Mouse (Mus musculus) lung, postnatal 0 days (tissue): ENCODE data around the gene Psmd5. TPM values are rescaled to one million over a fixed set of nuclear protein-coding genes. Genes with fewer than 3 reads are reported as not detected.

Source experiments
- ATAC-seq: fragments of 200-750 bp; cut with Nextera tagmentation; 2 replicates; pipeline ENCODE4 v1.8.0; 2017; ENCODE audit warnings: moderate library complexity
- DNase-seq: peaks from one replicate; pipeline ENCODE4 v3.0.0-alpha.2; 2016; ENCODE audit warnings: low spot score
- H3K27ac ChIP-seq: fragments of 300-500 bp; sonication (generic); 2 replicates; pipeline ENCODE4 v1.5.1; 2014; ENCODE audit warnings: antibody characterized with exemption, mild to moderate bottlenecking, low read length, mixed read lengths
- H3K27me3 ChIP-seq: fragments of 300-500 bp; sonication (generic); replicated peaks from 2 replicates; pipeline ENCODE4 v1.6.1; 2014; ENCODE audit warnings: low read length, mixed read lengths; ENCODE audit not compliant: insufficient read depth
- H3K36me3 ChIP-seq: fragments of 300-500 bp; sonication (generic); 2 replicates; pipeline ENCODE4 v1.6.1; 2014; ENCODE audit warnings: low read length, mixed read lengths; ENCODE audit not compliant: insufficient read depth
- H3K4me1 ChIP-seq: fragments of 300-500 bp; sonication (generic); 2 replicates; pipeline ENCODE4 v1.6.1; 2014; ENCODE audit warnings: antibody characterized with exemption, low read depth, low read length, mixed read lengths; ENCODE audit not compliant: insufficient read depth
- H3K4me2 ChIP-seq: fragments of 300-500 bp; sonication (generic); replicated peaks from 2 replicates; pipeline ENCODE4 v1.6.1; 2014; ENCODE audit warnings: low read depth, mild to moderate bottlenecking, low read length, moderate library complexity, mixed read lengths
- H3K4me3 ChIP-seq: fragments of 300-500 bp; sonication (generic); 2 replicates; pipeline ENCODE4 v1.5.1; 2014; ENCODE audit warnings: low read depth, low read length
- H3K9ac ChIP-seq: fragments of 300-500 bp; sonication (generic); replicated peaks from 2 replicates; pipeline ENCODE4 v1.6.1; 2014; ENCODE audit warnings: low read depth, mild to moderate bottlenecking
- H3K9me3 ChIP-seq: fragments of 300-500 bp; sonication (generic); 2 replicates; pipeline ENCODE4 v1.6.1; 2016; ENCODE audit warnings: low read length, mixed read lengths
- CTCF ChIP-seq: IDR thresholded peaks from 2 replicates; pipeline ENCODE4 v1.5.1; 2016; ENCODE audit warnings: antibody characterized with exemption, mild to moderate bottlenecking
- EP300 ChIP-seq: IDR thresholded peaks from 2 replicates; pipeline ENCODE4 v1.6.1; 2016; ENCODE audit warnings: antibody characterized with exemption, mild to moderate bottlenecking, control low read depth
- WGBS: fragments of 180-500 bp; shearing (Covaris S2); extraction: QIAGEN DNeasy Blood & Tissue Kit; methylation state at CpG from one replicate; pipeline ENCODE4 v1.1.7; 2014; 5-methylcytosine and 5-hydroxymethylcytosine counted together
- polyA plus RNA-seq: library from polyadenylated mRNA; unstranded; fragments of >200 nt; fragmentation: Nextera tagmentation; extraction: Ambion mirVana; gene quantifications from 2 replicates; pipeline ENCODE4 v1.2.1, GENCODE M21; 2015

Gene Psmd5
- polyA plus RNA-seq, 1 experiment from 2014 or later = 64.7 TPM

DNA sequence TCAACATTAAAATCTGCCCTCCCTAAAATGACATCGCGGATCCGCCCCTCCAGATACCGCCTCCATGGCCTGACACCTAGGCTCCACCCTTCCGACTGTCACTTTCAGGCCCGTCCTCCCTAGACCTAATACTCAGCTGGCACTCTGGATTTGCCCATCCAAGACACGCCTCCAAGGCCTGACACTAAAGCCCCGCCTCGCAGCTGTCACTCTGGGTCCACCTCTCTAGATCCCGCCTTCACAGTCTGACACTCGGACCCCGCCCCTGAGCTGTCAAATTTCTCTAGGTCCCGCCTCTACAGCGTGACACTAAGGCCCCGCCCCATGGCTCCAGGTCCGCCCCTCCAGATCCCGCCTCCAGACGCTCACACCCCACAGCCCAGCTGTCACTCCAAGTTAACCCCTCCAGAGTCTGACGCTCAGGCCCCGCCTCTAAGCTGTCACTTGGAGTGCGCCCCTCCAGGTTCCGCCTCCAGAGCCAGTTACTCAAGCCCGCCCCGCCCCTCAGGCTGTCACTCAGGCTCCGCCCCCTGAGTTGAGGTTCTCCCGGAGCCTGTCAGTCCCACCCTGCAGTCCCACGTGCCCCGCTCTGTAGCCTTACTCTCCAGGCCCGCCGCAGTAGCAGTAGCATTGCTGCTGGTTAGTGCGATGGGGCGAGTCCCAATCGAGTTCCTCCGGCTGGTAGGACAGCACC is 30.2 kb upstream of the Psmd5 start:
- Histone ChIP-seq H3K4me1 (peaks cover 14% of the 10 kb centered on the region), H3K4me3 (peak overlapping the region; percentile 2; the same call in 1 of the 2 replicates), H3K9ac (no peak overlapping the region), H3K9me3 (no peaks in the 10 kb centered on the region), H3K36me3 (no peaks in the 10 kb centered on the region), H3K27ac (peak overlapping the region; percentile 74), H3K27me3 (no peaks in the 10 kb centered on the region), H3K4me2 (peak overlapping the region; percentile 52)
- DNase-seq = peak; percentile 100
- peak; percentile 93 for ATAC-seq
- 2% methylated on average over 32 of the region's 34 CpGs for WGBS
- TF ChIP-seq CTCF = no peak; the same call in 1 of the 2 replicates
- TF ChIP-seq EP300 = peak; percentile 39; the same call in 1 of the 2 replicates

- Histone ChIP-seq H3K9me3 (no peaks in the 10 kb centered on the region), H3K36me3 (no peaks in the 10 kb centered on the region), H3K4me2 (no peak overlapping the region), H3K4me1 (peaks cover 14% of the 10 kb centered on the region), H3K27ac (peak overlapping the region; percentile 74), H3K4me3 (no peak overlapping the region), H3K27me3 (no peaks in the 10 kb centered on the region), H3K9ac (no peak overlapping the region)
- no peak for TF ChIP-seq CTCF
- 0 out of 2 replicates have a peak, but pooled peaks have one; percentile 34 for TF ChIP-seq EP300
- 50% methylated on average over 4 of the region's 4 CpGs for WGBS
- DNase-seq = peak; percentile 55
- ATAC-seq = no peak
These were observed 29.1 kb upstream of the Psmd5 start for GRCm38 (mm10) chr2:34903652-34904405.

- peaks cover 14% of the 10 kb centered on the region for H3K4me1 ChIP-seq
- no peaks in the 10 kb centered on the region for H3K27me3 ChIP-seq
- ATAC-seq (no peak), DNase-seq (no peak)
- no peak overlapping the region for H3K4me2 ChIP-seq
- H3K9ac ChIP-seq = no peak overlapping the region
- WGBS = 80% methylated on average over 7 of the region's 7 CpGs
- H3K4me3 ChIP-seq = no peak overlapping the region
- peak overlapping the region; percentile 74 for H3K27ac ChIP-seq
- H3K36me3 ChIP-seq = no peaks in the 10 kb centered on the region
- H3K9me3 ChIP-seq = no peaks in the 10 kb centered on the region
- TF ChIP-seq CTCF (no peak), EP300 (no peak)
These were observed 28.4 kb upstream of the Psmd5 start for GRCm38 (mm10) chr2:34903191-34903590.

DNA sequence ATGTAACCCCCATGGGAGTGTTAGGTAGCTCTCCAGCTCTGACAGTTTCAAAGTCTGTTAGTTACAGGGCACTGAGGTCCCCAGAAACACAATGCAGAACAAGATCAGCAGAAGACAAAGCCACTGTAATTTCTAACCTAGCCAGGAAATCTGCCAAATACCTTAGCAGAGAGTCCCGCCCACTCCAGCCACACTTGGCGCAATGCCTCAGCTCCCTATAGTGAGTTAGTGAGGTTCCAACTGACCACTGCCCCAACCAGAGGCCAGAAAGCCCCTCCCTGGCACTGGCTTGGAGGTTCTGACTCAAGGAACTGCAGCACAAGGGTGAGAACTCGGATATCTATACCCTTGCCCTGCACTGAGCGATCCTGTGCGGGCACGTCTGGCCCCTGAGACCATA is 28.0 kb upstream of the Psmd5 start:
- 71% methylated on average over 6 of the region's 6 CpGs for WGBS
- H3K9ac ChIP-seq = no peak overlapping the region
- no peak overlapping the region for H3K4me3 ChIP-seq
- TF ChIP-seq CTCF (no peak), EP300 (no peak)
- no peaks in the 10 kb centered on the region for H3K27me3 ChIP-seq
- no peaks in the 10 kb centered on the region for H3K9me3 ChIP-seq
- H3K36me3 ChIP-seq = no peaks in the 10 kb centered on the region
- DNase-seq = peak; percentile 51
- H3K4me2 ChIP-seq = no peak overlapping the region
- H3K4me1 ChIP-seq = peaks cover 14% of the 10 kb centered on the region
- peak overlapping the region; percentile 74 for H3K27ac ChIP-seq
- ATAC-seq = no peak

- H3K27ac ChIP-seq = no peak overlapping the region
- H3K27me3 ChIP-seq = no peaks in the 10 kb centered on the region
- no peak overlapping the region for H3K4me2 ChIP-seq
- no peaks in the 10 kb centered on the region for H3K36me3 ChIP-seq
- TF ChIP-seq EP300 (no peak), CTCF (peak; percentile 22; the same call in 1 of the 2 replicates)
- no peaks in the 10 kb centered on the region for H3K9me3 ChIP-seq
- DNase-seq = no peak
- no peak overlapping the region for H3K9ac ChIP-seq
- no peak for ATAC-seq
- H3K4me3 ChIP-seq = no peak overlapping the region
- peaks cover 11% of the 10 kb centered on the region for H3K4me1 ChIP-seq
- 73% methylated on average over 4 of the region's 4 CpGs for WGBS
These were observed 27.0 kb upstream of the Psmd5 start for GRCm38 (mm10) chr2:34901726-34902125.

DNA sequence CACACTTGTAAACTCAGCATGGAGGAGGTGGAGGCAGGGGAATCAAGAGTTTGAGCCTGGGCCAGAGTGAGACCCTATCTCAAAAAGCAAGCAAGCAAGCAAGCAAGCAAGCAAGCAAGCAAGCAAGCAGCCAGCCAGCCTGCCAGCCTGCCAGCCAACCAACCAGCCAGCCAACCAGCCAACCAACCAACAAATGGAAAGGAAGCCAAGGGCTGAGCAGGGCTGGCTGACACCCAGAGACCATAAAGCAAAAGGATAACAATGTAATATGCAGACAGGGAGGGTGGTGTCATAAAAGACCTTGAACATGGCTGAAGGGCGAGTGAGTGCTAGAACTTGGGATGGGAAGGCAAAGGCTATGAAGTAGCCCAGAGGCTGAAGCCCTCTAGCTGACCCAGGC is 25.6 kb upstream of the Psmd5 start:
- Histone ChIP-seq H3K27ac (no peak overlapping the region), H3K4me2 (no peak overlapping the region), H3K9ac (no peak overlapping the region), H3K27me3 (no peaks in the 10 kb centered on the region), H3K4me1 (peaks cover 11% of the 10 kb centered on the region), H3K9me3 (no peaks in the 10 kb centered on the region), H3K36me3 (no peaks in the 10 kb centered on the region), H3K4me3 (no peak overlapping the region)
- DNase-seq (no peak), ATAC-seq (no peak)
- 89% methylated on average over 1 of the region's 1 CpGs for WGBS
- no peak for TF ChIP-seq CTCF
- no peak for TF ChIP-seq EP300
